Mouse (Mus musculus) limb, embryonic 11.5 days (tissue): ENCODE data around the gene Atp10b. TPM values are rescaled to one million over a fixed set of nuclear protein-coding genes. Genes with fewer than 3 reads are reported as not detected.

Experiments used
- ATAC-seq: fragments of 200-750 bp; cut with Nextera tagmentation; 2 replicates; pipeline ENCODE4 v1.8.0; 2017; ENCODE audit warnings: low read depth; ENCODE audit not compliant: insufficient number of reproducible peaks, low FRiP score, low TSS enrichment
- DNase-seq: peaks from one replicate; pipeline ENCODE4 v3.0.0-alpha.2; 2015; ENCODE audit warnings: low spot score
- H3K27ac ChIP-seq: fragments of 300-500 bp; sonication (generic); replicated peaks from 2 replicates; pipeline ENCODE4 v1.5.1; 2014; ENCODE audit warnings: low read depth, mild to moderate bottlenecking, low read length
- H3K27me3 ChIP-seq: fragments of 300-500 bp; sonication (generic); 2 replicates; pipeline ENCODE4 v1.6.1; 2014; ENCODE audit warnings: mild to moderate bottlenecking, low read length, mixed read lengths; ENCODE audit not compliant: control insufficient read depth, insufficient read depth
- H3K36me3 ChIP-seq: fragments of 300-500 bp; sonication (generic); 2 replicates; pipeline ENCODE4 v1.6.1; 2014; ENCODE audit warnings: mild to moderate bottlenecking, low read length, moderate library complexity, mixed read lengths; ENCODE audit not compliant: control insufficient read depth, insufficient read depth
- H3K4me1 ChIP-seq: fragments of 300-500 bp; sonication (generic); 2 replicates; pipeline ENCODE4 v1.6.1; 2014; ENCODE audit warnings: low read length, mixed read lengths; ENCODE audit not compliant: control insufficient read depth, insufficient read depth
- H3K4me2 ChIP-seq: fragments of 300-500 bp; sonication (generic); 2 replicates; pipeline ENCODE4 v1.6.1; 2014; ENCODE audit warnings: low read depth, mild to moderate bottlenecking, moderate library complexity; ENCODE audit not compliant: severe bottlenecking
- H3K4me3 ChIP-seq: fragments of 300-500 bp; sonication (generic); 2 replicates; pipeline ENCODE4 v1.5.1; 2014; ENCODE audit warnings: low read depth, low read length
- H3K9ac ChIP-seq: fragments of 300-500 bp; sonication (generic); 2 replicates; pipeline ENCODE4 v1.6.1; 2014; ENCODE audit warnings: mild to moderate bottlenecking, low read length
- H3K9me3 ChIP-seq: fragments of 300-500 bp; sonication (generic); 2 replicates; pipeline ENCODE4 v1.6.1; 2016; ENCODE audit warnings: low read length; ENCODE audit not compliant: control insufficient read depth
- WGBS: fragments of 180-500 bp; shearing (Covaris S2); extraction: QIAGEN DNeasy Blood & Tissue Kit; methylation state at CpG from one replicate; pipeline ENCODE4 v1.1.7; 2014; 5-methylcytosine and 5-hydroxymethylcytosine counted together
- polyA plus RNA-seq: library from polyadenylated mRNA; unstranded; fragments of >200 nt; fragmentation: Nextera tagmentation; extraction: Ambion mirVana; gene quantifications from 2 replicates; pipeline ENCODE4 v1.2.1, GENCODE M21; 2014

Gene Atp10b
- polyA plus RNA-seq, 1 experiment from 2014 or later = 0.32 TPM

- WGBS = 85% methylated on average over 1 of the region's 1 CpGs
- ATAC-seq = no peak
- H3K27ac ChIP-seq = no peak overlapping the region
Observed at GRCm38 (mm10) chr11:43213740-43214139, 64.1 kb downstream of the Atp10b start.

GRCm38 (mm10) chr11:43217021-43217420, 67.3 kb downstream of the Atp10b start:
- Histone ChIP-seq H3K9me3 (no peaks in the 10 kb centered on the region), H3K36me3 (no peaks in the 10 kb centered on the region), H3K9ac (no peak overlapping the region), H3K4me2 (no peak overlapping the region), H3K27me3 (no peaks in the 10 kb centered on the region), H3K4me3 (no peak overlapping the region), H3K4me1 (no peaks in the 10 kb centered on the region), H3K27ac (no peak overlapping the region)
- DNase-seq (no peak), ATAC-seq (no peak)
- 47% methylated on average over 4 of the region's 4 CpGs for WGBS

More at GRCm38 (mm10) chr11:43213740-43214139, 64.1 kb downstream of the Atp10b start:
- DNase-seq = no peak
- Histone ChIP-seq H3K36me3 (no peaks in the 10 kb centered on the region), H3K4me1 (no peaks in the 10 kb centered on the region), H3K9me3 (no peaks in the 10 kb centered on the region), H3K4me3 (no peak overlapping the region), H3K27me3 (no peaks in the 10 kb centered on the region), H3K9ac (no peak overlapping the region), H3K4me2 (no peak overlapping the region)

- no peaks in the 10 kb centered on the region for H3K27me3 ChIP-seq
- no peak for DNase-seq
- ATAC-seq = no peak
- H3K9ac ChIP-seq = no peak overlapping the region
- no peak overlapping the region for H3K27ac ChIP-seq
- no peak overlapping the region for H3K4me3 ChIP-seq
- H3K4me2 ChIP-seq = no peak overlapping the region
- no peaks in the 10 kb centered on the region for H3K4me1 ChIP-seq
- no peaks in the 10 kb centered on the region for H3K9me3 ChIP-seq
- H3K36me3 ChIP-seq = no peaks in the 10 kb centered on the region
- WGBS = 96% methylated on average over 6 of the region's 6 CpGs
Observed at GRCm38 (mm10) chr11:43230231-43230630, 80.6 kb downstream of the Atp10b start.

GRCm38 (mm10) chr11:43232073-43232472, 82.4 kb downstream of the Atp10b start:
- 81% methylated on average over 7 of the region's 7 CpGs for WGBS
- ATAC-seq = no peak

GRCm38 (mm10) chr11:43236360-43237039, 86.8 kb downstream of the Atp10b start:
- DNase-seq = no peak
- Histone ChIP-seq H3K4me3 (no peak overlapping the region), H3K36me3 (no peaks in the 10 kb centered on the region), H3K9ac (no peak overlapping the region), H3K27ac (no peak overlapping the region), H3K9me3 (no peaks in the 10 kb centered on the region), H3K27me3 (no peaks in the 10 kb centered on the region), H3K4me2 (no peak overlapping the region), H3K4me1 (no peaks in the 10 kb centered on the region)
- WGBS = 87% methylated on average over 8 of the region's 8 CpGs
- ATAC-seq = no peak

More at GRCm38 (mm10) chr11:43232073-43232472, 82.4 kb downstream of the Atp10b start:
- Histone ChIP-seq H3K27me3 (no peaks in the 10 kb centered on the region), H3K4me3 (no peak overlapping the region), H3K36me3 (no peaks in the 10 kb centered on the region), H3K4me1 (no peaks in the 10 kb centered on the region), H3K4me2 (no peak overlapping the region), H3K27ac (no peak overlapping the region), H3K9me3 (no peaks in the 10 kb centered on the region), H3K9ac (no peak overlapping the region)
- DNase-seq = no peak

GRCm38 (mm10) chr11:43239804-43240203, 90.1 kb downstream of the Atp10b start:
- no peak overlapping the region for H3K27ac ChIP-seq
- no peak for ATAC-seq
- no peaks in the 10 kb centered on the region for H3K27me3 ChIP-seq
- no peaks in the 10 kb centered on the region for H3K36me3 ChIP-seq
- H3K4me2 ChIP-seq = no peak overlapping the region
- WGBS = 96% methylated on average over 8 of the region's 8 CpGs
- no peak for DNase-seq
- H3K4me3 ChIP-seq = no peak overlapping the region
- no peaks in the 10 kb centered on the region for H3K9me3 ChIP-seq
- H3K9ac ChIP-seq = no peak overlapping the region
- H3K4me1 ChIP-seq = no peaks in the 10 kb centered on the region

GRCm38 (mm10) chr11:43253034-43253433, 103.4 kb downstream of the Atp10b start:
- Histone ChIP-seq H3K4me2 (no peak overlapping the region), H3K4me3 (no peak overlapping the region), H3K4me1 (no peaks in the 10 kb centered on the region), H3K9me3 (no peaks in the 10 kb centered on the region), H3K36me3 (no peaks in the 10 kb centered on the region), H3K27me3 (no peaks in the 10 kb centered on the region), H3K9ac (no peak overlapping the region), H3K27ac (no peak overlapping the region)
- no peak for ATAC-seq
- no peak for DNase-seq
- WGBS = 57% methylated on average over 6 of the region's 6 CpGs

- H3K4me3 ChIP-seq = no peak overlapping the region
- no peak overlapping the region for H3K27ac ChIP-seq
- ATAC-seq (no peak), DNase-seq (no peak)
- H3K27me3 ChIP-seq = no peaks in the 10 kb centered on the region
- no peaks in the 10 kb centered on the region for H3K9me3 ChIP-seq
- 86% methylated on average over 4 of the region's 4 CpGs for WGBS
- H3K4me1 ChIP-seq = no peaks in the 10 kb centered on the region
- no peaks in the 10 kb centered on the region for H3K36me3 ChIP-seq
- H3K4me2 ChIP-seq = no peak overlapping the region
- no peak overlapping the region for H3K9ac ChIP-seq
Observed at GRCm38 (mm10) chr11:43255262-43255661, 105.6 kb downstream of the Atp10b start.

GRCm38 (mm10) chr11:43257291-43257690, 107.6 kb downstream of the Atp10b start:
- DNase-seq (no peak), ATAC-seq (no peak)
- no peaks in the 10 kb centered on the region for H3K9me3 ChIP-seq
- H3K27ac ChIP-seq = no peak overlapping the region
- no peaks in the 10 kb centered on the region for H3K36me3 ChIP-seq
- no peak overlapping the region for H3K4me2 ChIP-seq
- H3K4me1 ChIP-seq = no peaks in the 10 kb centered on the region
- no peak overlapping the region for H3K9ac ChIP-seq
- no peaks in the 10 kb centered on the region for H3K27me3 ChIP-seq
- WGBS = 77% methylated on average over 3 of the region's 3 CpGs
- H3K4me3 ChIP-seq = no peak overlapping the region
